7 mouse cellular contexts compared by ENCODE assay signal in genomic region chr10:58232641-58232969, GRCm38 (mm10). TPM values are rescaled to one million over a fixed set of nuclear protein-coding genes. Genes with fewer than 3 reads are reported as not detected.
A peak's percentile ranks its signal among the peaks of the same experiment; 100 is the strongest.
DNase-seq lines count a peak whose midpoint lies in the region; ATAC-seq and TF ChIP-seq lines count a peak whose summit lies in the region.
"Not testable (repeated sequence)": the region's sequence is repeated elsewhere in the genome, so short reads cannot be mapped to it uniquely, and the experiment has no call there.

Duxf3 (minus strand) TSS chr10:58232675.

- not testable (repeated sequence) for H3K4me2 ChIP-seq in embryonic facial prominence, embryonic 14.5 days (ENCODE audit: low read depth, low read length); hindbrain, embryonic 12.5 days (replicated peaks); kidney, embryonic 15.5 days; liver, embryonic 14.5 days (ENCODE audit: low read depth); midbrain, embryonic 12.5 days (replicated peaks); neural tube, embryonic 15.5 days

- H3K36me3 ChIP-seq in embryonic facial prominence, embryonic 14.5 days (ENCODE audit: control insufficient read depth, insufficient read depth, low read length); hindbrain, embryonic 12.5 days; kidney, embryonic 15.5 days; liver, embryonic 14.5 days (replicated peaks; ENCODE audit: control insufficient read depth, insufficient read depth, low read depth); midbrain, embryonic 12.5 days; neural tube, embryonic 15.5 days: not testable (repeated sequence)

- not testable (repeated sequence) for DNase-seq in embryonic facial prominence, embryonic 14.5 days (ENCODE audit: low spot score); liver, embryonic 14.5 days (ENCODE audit: low read depth in 3 of 3, low spot score in 3 of 3)

- H3K27me3 ChIP-seq in embryonic facial prominence, embryonic 14.5 days (replicated peaks; ENCODE audit: control insufficient read depth, insufficient read depth, low read length); hindbrain, embryonic 12.5 days; kidney, embryonic 15.5 days; liver, embryonic 14.5 days (ENCODE audit: control insufficient read depth, insufficient read depth, low read length); midbrain, embryonic 12.5 days; neural tube, embryonic 15.5 days (replicated peaks): not testable (repeated sequence)

- peak; percentile 32 for ATAC-seq in embryonic facial prominence, embryonic 14.5 days (ENCODE audit: low read depth)
- 0 out of 2 replicates have a peak, but pooled peaks have one; percentile 15 for ATAC-seq in frontal cortex, adult (ENCODE audit: low TSS enrichment)
- peak; percentile 47 for ATAC-seq in hindbrain, embryonic 12.5 days (ENCODE audit: low FRiP score)
- ATAC-seq in kidney, embryonic 15.5 days (replicated peaks; ENCODE audit: low FRiP score) = peak; percentile 63
- ATAC-seq in liver, embryonic 14.5 days (ENCODE audit: insufficient read depth) = peak; percentile 44
- ATAC-seq in midbrain, embryonic 12.5 days (ENCODE audit: low FRiP score, low read depth) = peak; percentile 50
- ATAC-seq in neural tube, embryonic 15.5 days (ENCODE audit: low FRiP score) = peak; percentile 32; the same call in 1 of the 2 replicates

- H3K9ac ChIP-seq in embryonic facial prominence, embryonic 14.5 days (ENCODE audit: low read depth, low read length); hindbrain, embryonic 12.5 days; kidney, embryonic 15.5 days; liver, embryonic 14.5 days (replicated peaks); midbrain, embryonic 12.5 days (replicated peaks); neural tube, embryonic 15.5 days (replicated peaks): not testable (repeated sequence)

- 80% methylated on average over 5 of the region's 8 CpGs for WGBS in embryonic facial prominence, embryonic 14.5 days
- 88% methylated on average over 8 of the region's 8 CpGs for WGBS in hindbrain, embryonic 12.5 days
- 86% methylated on average over 7 of the region's 8 CpGs for WGBS in kidney, embryonic 15.5 days
- 54% methylated on average over 6 of the region's 8 CpGs for WGBS in liver, embryonic 14.5 days (ENCODE audit: insufficient replicate concordance)
- WGBS in midbrain, embryonic 12.5 days = 80% methylated on average over 6 of the region's 8 CpGs
- 86% methylated on average over 8 of the region's 8 CpGs for WGBS in neural tube, embryonic 15.5 days

- not testable (repeated sequence) for H3K4me3 ChIP-seq in embryonic facial prominence, embryonic 14.5 days (ENCODE audit: low read depth, low read length); hindbrain, embryonic 12.5 days; kidney, embryonic 15.5 days (replicated peaks); liver, embryonic 14.5 days (ENCODE audit: insufficient read depth in 1 of 2, low read depth in 2 of 2, low read length in 2 of 2); midbrain, embryonic 12.5 days; neural tube, embryonic 15.5 days (replicated peaks)

- not testable (repeated sequence) for H3K27ac ChIP-seq in embryonic facial prominence, embryonic 14.5 days (replicated peaks; ENCODE audit: low read depth, low read length); hindbrain, embryonic 12.5 days; kidney, embryonic 15.5 days; liver, embryonic 14.5 days; midbrain, embryonic 12.5 days (replicated peaks); neural tube, embryonic 15.5 days (replicated peaks)

- H3K9me3 ChIP-seq in embryonic facial prominence, embryonic 14.5 days (ENCODE audit: control insufficient read depth, low read length) = peaks cover 15% of the 10 kb centered on the region
- H3K9me3 ChIP-seq in hindbrain, embryonic 12.5 days (replicated peaks) = peaks cover 26% of the 10 kb centered on the region
- H3K9me3 ChIP-seq in kidney, embryonic 15.5 days (replicated peaks) = peaks cover 14% of the 10 kb centered on the region
- not testable (repeated sequence) for H3K9me3 ChIP-seq in liver, embryonic 14.5 days (ENCODE audit: control insufficient read depth, low read length)
- peaks cover 20% of the 10 kb centered on the region for H3K9me3 ChIP-seq in midbrain, embryonic 12.5 days
- peaks cover 15% of the 10 kb centered on the region for H3K9me3 ChIP-seq in neural tube, embryonic 15.5 days (replicated peaks)

- not testable (repeated sequence) for H3K4me1 ChIP-seq in embryonic facial prominence, embryonic 14.5 days (ENCODE audit: control insufficient read depth, insufficient read depth, low read length); hindbrain, embryonic 12.5 days; kidney, embryonic 15.5 days; liver, embryonic 14.5 days (replicated peaks; ENCODE audit: control insufficient read depth in 2 of 2, insufficient read depth in 2 of 2, low read length in 1 of 2); midbrain, embryonic 12.5 days; neural tube, embryonic 15.5 days

- TF ChIP-seq EP300 in liver, embryonic 14.5 days (IDR thresholded peaks at IDR 0.05; ENCODE audit: low read depth) = not testable (repeated sequence)

- TF ChIP-seq CTCF in liver, embryonic 14.5 days (IDR thresholded peaks at IDR 0.05; ENCODE audit: low read depth) = not testable (repeated sequence)

RNA-seq across cellular contexts. Expression of gene Duxf3, which starts in this region (rescaled TPM):
- not detected in 2 replicates for polyA plus RNA-seq in embryonic facial prominence, embryonic 14.5 days (2014; fragmentation: Nextera tagmentation; extraction: Ambion mirVana)
- polyA plus RNA-seq in hindbrain, embryonic 12.5 days (2016; fragmentation: Nextera tagmentation; extraction: Ambion mirVana) = not detected in 2 replicates
- not detected in 2 replicates for polyA plus RNA-seq in kidney, embryonic 15.5 days (2015; fragmentation: Nextera tagmentation; extraction: Ambion mirVana)
- not detected in 2 replicates for polyA plus RNA-seq in liver, embryonic 14.5 days (2012; rRNA removed)
- polyA plus RNA-seq in liver, embryonic 14.5 days (2014; fragmentation: Nextera tagmentation; extraction: Ambion mirVana) = not detected in 2 replicates
- not detected in 2 replicates for polyA plus RNA-seq in midbrain, embryonic 12.5 days (2016; fragmentation: Nextera tagmentation; extraction: Ambion mirVana)
- polyA plus RNA-seq in neural tube, embryonic 15.5 days (2015; fragmentation: Nextera tagmentation; extraction: Ambion mirVana) = not detected in 2 replicates

Comparison
In these comparisons a context has a peak if more than half of its experiments do, and no peak if none do; other contexts are left out.
1. Peak in ATAC-seq in embryonic facial prominence, embryonic 14.5 days; RNA of the gene not detected or under 1 TPM.
2. Peak in ATAC-seq in hindbrain, embryonic 12.5 days; RNA of the gene not detected or under 1 TPM.
3. Peak in ATAC-seq in kidney, embryonic 15.5 days; RNA of the gene not detected or under 1 TPM.
4. Peak in ATAC-seq in liver, embryonic 14.5 days; RNA of the gene not detected or under 1 TPM.
5. Peak in ATAC-seq in midbrain, embryonic 12.5 days; RNA of the gene not detected or under 1 TPM.
6. Peak in ATAC-seq in neural tube, embryonic 15.5 days; RNA of the gene not detected or under 1 TPM.